Mouse (Mus musculus): Measurements from ENCODE around the gene Tef. TPM values are rescaled to one million over a fixed set of nuclear protein-coding genes. Genes with fewer than 3 reads are reported as not detected.

Gene Tef
- total and polyA plus RNA-seq, 3 experiments = 46.7 to 127 (median 76.7) TPM

GRCm38 (mm10) chr15:81836124-81836821 lies 34.1 kb downstream of the Tef start:
- no peaks in the 10 kb centered on the region for H3K27me3 ChIP-seq (ENCODE audit: control insufficient read depth, insufficient read depth, low read length)
- TF ChIP-seq EP300 (IDR thresholded peaks at IDR 0.05; ENCODE audit: insufficient read depth, low read depth, low read length) = peak; percentile 99
- TF ChIP-seq CTCF (IDR thresholded peaks at IDR 0.05) = no peak
- peak; percentile 95 for TF ChIP-seq POLR2A (IDR thresholded peaks at IDR 0.05; ENCODE audit: insufficient read depth, low read depth, low read length)
- WGBS = 2% methylated on average over 33 of the region's 33 CpGs
- H3K27ac ChIP-seq = peak overlapping the region; percentile 97
- peaks cover 31% of the 10 kb centered on the region for H3K4me1 ChIP-seq (ENCODE audit: control insufficient read depth, insufficient read depth, low read length)
- no peaks in the 10 kb centered on the region for H3K79me2 ChIP-seq (replicated peaks; ENCODE audit: control insufficient read depth, insufficient read depth, low read length)
- no peaks in the 10 kb centered on the region for H3K36me3 ChIP-seq (ENCODE audit: control insufficient read depth, insufficient read depth, low read length)
- H3K4me3 ChIP-seq = peak overlapping the region; percentile 24
- intact Hi-C loops (cut with DNase I) = no loop called here
- DNase-seq = peak; percentile 88 to 94
- peak overlapping the region; percentile 88 for H3K9ac ChIP-seq (ENCODE audit: low read depth, low read length)

DNA sequence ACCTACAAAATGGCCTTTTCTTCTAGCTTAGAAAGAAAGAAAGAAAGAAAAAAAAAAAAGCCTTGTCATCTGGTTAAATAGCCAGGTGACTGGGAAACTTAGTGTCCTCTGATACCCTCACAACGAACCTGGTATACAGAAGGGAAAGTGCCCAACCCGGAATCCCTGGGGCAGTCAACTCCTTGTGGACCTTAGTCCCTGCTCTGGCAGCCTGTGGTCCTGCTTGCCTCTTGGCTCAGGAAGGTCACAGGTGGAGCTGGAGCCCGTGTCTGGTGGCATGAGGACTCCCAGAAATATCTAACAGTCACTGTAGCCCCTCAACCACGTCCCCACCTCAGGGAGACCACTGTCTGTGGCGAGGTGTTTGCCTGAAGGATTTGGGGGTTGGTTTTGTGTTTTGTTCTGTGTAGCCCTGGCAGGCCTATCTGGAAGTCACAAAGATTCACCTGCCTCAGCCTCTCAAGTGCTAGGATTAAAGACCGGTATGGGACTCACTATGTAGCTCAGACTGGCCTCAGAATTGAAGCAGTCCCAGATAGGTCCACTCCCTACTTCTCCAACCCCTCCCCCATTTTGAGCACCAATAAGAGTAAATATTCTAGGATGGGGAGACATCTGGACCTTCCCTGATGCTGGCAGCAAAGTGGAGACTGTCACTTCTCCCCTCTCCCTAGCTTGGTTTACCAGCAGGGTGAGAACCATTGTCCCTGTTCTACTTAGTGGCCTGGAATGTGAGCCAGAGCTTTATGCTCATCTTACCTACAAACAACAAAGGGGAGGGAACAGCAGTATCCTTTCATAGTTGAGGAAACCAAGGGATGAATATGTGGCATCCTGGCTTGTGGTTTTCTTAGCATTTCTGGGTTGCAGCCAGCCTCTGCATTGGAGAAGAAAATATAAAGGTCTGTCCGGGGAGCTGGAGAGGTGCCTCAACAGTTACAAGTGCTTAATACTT lies 35.0 kb downstream of the Tef start:
- H3K4me3 ChIP-seq = no peak overlapping the region; the same call in 1 of the 2 replicates
- H3K27ac ChIP-seq = peak overlapping the region; percentile 97
- intact Hi-C loops (cut with DNase I) = loop anchor here (1.0 kb wide), 1 partner anchor 21 kb away; the partner anchor contains the start of gene Tob2
- peaks cover 28% of the 10 kb centered on the region for H3K4me1 ChIP-seq (ENCODE audit: control insufficient read depth, insufficient read depth, low read length)
- 52% methylated on average over 7 of the region's 7 CpGs for WGBS
- H3K79me2 ChIP-seq (replicated peaks; ENCODE audit: control insufficient read depth, insufficient read depth, low read length) = no peaks in the 10 kb centered on the region
- peak overlapping the region; percentile 60 for H3K9ac ChIP-seq (ENCODE audit: low read depth, low read length)
- no peaks in the 10 kb centered on the region for H3K36me3 ChIP-seq (ENCODE audit: control insufficient read depth, insufficient read depth, low read length)
- no peak for TF ChIP-seq EP300 (IDR thresholded peaks at IDR 0.05; ENCODE audit: insufficient read depth, low read depth, low read length)
- TF ChIP-seq CTCF (IDR thresholded peaks at IDR 0.05) = no peak
- no peak for TF ChIP-seq POLR2A (IDR thresholded peaks at IDR 0.05; ENCODE audit: insufficient read depth, low read depth, low read length)
- no peaks in the 10 kb centered on the region for H3K27me3 ChIP-seq (ENCODE audit: control insufficient read depth, insufficient read depth, low read length)
- no peak for DNase-seq

DNA sequence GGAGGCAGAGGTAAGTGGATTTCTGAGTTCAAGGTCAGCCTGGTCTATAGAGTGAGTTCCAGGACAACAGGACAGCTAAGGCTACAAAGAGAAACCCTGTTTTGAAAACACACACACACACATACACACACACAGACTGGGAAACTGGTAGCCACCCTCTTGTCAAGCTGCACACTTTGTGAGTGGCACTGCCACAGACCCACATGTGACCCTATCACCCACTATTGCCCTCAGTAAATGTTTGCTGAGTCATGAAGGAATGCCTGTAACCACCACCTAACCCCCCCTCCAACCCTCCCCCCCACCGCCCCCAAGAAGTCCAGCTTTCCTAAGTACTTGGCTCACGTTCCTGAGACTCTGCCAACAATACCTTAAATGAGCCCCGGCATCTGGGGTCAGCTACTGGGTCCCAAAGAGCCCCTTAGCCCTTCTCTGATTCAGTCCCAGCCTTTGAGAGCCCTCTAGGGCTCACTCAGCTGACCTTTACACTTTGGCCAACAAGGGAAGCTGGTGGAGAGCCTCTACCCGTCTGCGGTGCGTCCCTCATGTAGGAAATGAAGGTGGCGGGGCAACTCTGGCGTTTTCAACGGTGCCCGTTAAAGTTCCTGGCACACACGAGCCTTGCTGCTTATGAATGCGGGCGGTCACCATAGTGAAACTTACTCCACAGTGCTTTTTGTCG lies 36.5 kb downstream of the Tef start:
- intact Hi-C loops (cut with DNase I) = no loop called here
- H3K9ac ChIP-seq (ENCODE audit: low read depth, low read length) = no peak overlapping the region
- no peaks in the 10 kb centered on the region for H3K79me2 ChIP-seq (replicated peaks; ENCODE audit: control insufficient read depth, insufficient read depth, low read length)
- no peaks in the 10 kb centered on the region for H3K36me3 ChIP-seq (ENCODE audit: control insufficient read depth, insufficient read depth, low read length)
- peak; percentile 16; the same call in 1 of the 2 replicates for TF ChIP-seq POLR2A (IDR thresholded peaks at IDR 0.05; ENCODE audit: insufficient read depth, low read depth, low read length)
- TF ChIP-seq CTCF (IDR thresholded peaks at IDR 0.05) = no peak
- TF ChIP-seq EP300 (IDR thresholded peaks at IDR 0.05; ENCODE audit: insufficient read depth, low read depth, low read length) = peak; percentile 91
- no peak overlapping the region for H3K4me3 ChIP-seq
- H3K27me3 ChIP-seq (ENCODE audit: control insufficient read depth, insufficient read depth, low read length) = no peaks in the 10 kb centered on the region
- WGBS = 40% methylated on average over 14 of the region's 14 CpGs
- peak overlapping the region; percentile 97 for H3K27ac ChIP-seq
- peak; percentile 48 to 54 for DNase-seq
- H3K4me1 ChIP-seq (ENCODE audit: control insufficient read depth, insufficient read depth, low read length) = peaks cover 25% of the 10 kb centered on the region

DNA sequence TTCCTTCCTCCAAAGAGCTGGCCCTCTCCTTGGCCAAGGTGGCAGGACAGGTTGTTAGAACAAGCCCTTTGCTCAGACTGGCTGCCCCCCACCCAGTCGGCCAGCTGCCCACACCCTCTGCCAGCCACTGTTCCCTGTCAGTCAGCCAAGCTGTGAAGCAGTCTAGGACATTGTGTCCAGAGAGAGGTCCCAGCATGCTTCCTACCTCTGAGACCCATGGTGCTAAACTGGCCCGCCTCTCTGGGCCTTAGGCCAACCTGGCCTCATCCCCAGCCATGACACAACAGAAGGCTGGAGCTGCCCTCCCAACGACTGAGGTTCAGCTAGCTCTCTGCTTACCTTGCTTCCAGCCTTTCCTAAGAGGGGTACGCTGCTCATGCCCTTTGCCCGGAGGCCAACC lies 37.4 kb downstream of the Tef start:
- no peaks in the 10 kb centered on the region for H3K79me2 ChIP-seq (replicated peaks; ENCODE audit: control insufficient read depth, insufficient read depth, low read length)
- TF ChIP-seq EP300 (IDR thresholded peaks at IDR 0.05; ENCODE audit: insufficient read depth, low read depth, low read length) = peak; percentile 100
- TF ChIP-seq CTCF (IDR thresholded peaks at IDR 0.05) = no peak
- TF ChIP-seq POLR2A (IDR thresholded peaks at IDR 0.05; ENCODE audit: insufficient read depth, low read depth, low read length) = peak; percentile 84
- DNase-seq = peak; percentile 91 to 93
- H3K36me3 ChIP-seq (ENCODE audit: control insufficient read depth, insufficient read depth, low read length) = no peaks in the 10 kb centered on the region
- peak overlapping the region; percentile 97 for H3K27ac ChIP-seq
- H3K4me3 ChIP-seq = no peak overlapping the region
- H3K9ac ChIP-seq (ENCODE audit: low read depth, low read length) = peak overlapping the region; percentile 39
- intact Hi-C loops (cut with DNase I) = no loop called here
- WGBS = 20% methylated on average over 5 of the region's 5 CpGs
- H3K4me1 ChIP-seq (ENCODE audit: control insufficient read depth, insufficient read depth, low read length) = peaks cover 22% of the 10 kb centered on the region
- H3K27me3 ChIP-seq (ENCODE audit: control insufficient read depth, insufficient read depth, low read length) = no peaks in the 10 kb centered on the region

- 77% methylated on average over 7 of the region's 7 CpGs for WGBS
- no peak for DNase-seq
Observed at GRCm38 (mm10) chr15:81840306-81840705, 38.1 kb downstream of the Tef start.

More at GRCm38 (mm10) chr15:81840306-81840705, 38.1 kb downstream of the Tef start:
- Histone ChIP-seq H3K4me3 (no peak overlapping the region), H3K27me3 (ENCODE audit: control insufficient read depth, insufficient read depth, low read length) (no peaks in the 10 kb centered on the region), H3K79me2 (replicated peaks; ENCODE audit: control insufficient read depth, insufficient read depth, low read length) (no peaks in the 10 kb centered on the region), H3K36me3 (ENCODE audit: control insufficient read depth, insufficient read depth, low read length) (no peaks in the 10 kb centered on the region), H3K4me1 (ENCODE audit: control insufficient read depth, insufficient read depth, low read length) (peaks cover 21% of the 10 kb centered on the region), H3K9ac (ENCODE audit: low read depth, low read length) (peak overlapping the region; percentile 39), H3K27ac (peak overlapping the region; percentile 97)
- intact Hi-C loops (cut with DNase I) = no loop called here
- no peak for TF ChIP-seq CTCF (IDR thresholded peaks at IDR 0.05)
- no peak for TF ChIP-seq POLR2A (IDR thresholded peaks at IDR 0.05; ENCODE audit: insufficient read depth, low read depth, low read length)
